Mouse (Mus musculus) thymus, postnatal 4 days (tissue): ENCODE measurements around the gene Ly6g6c.
A peak's percentile ranks its signal among the peaks of the same experiment; 100 is the strongest.
"Not testable (repeated sequence)": the region's sequence is repeated elsewhere in the genome, so short reads cannot be mapped to it uniquely, and the experiment has no call there.

Experiments
- DNase-seq: peaks from one replicate; pipeline ENCODE4 v3.0.0; 2021

The Ly6g6c gene

GRCm38 (mm10) chr17:35031880-35032279 lies 33.3 kb upstream of the Ly6g6c start:
- DNase-seq = no peak

- no peak for DNase-seq
These were observed 32.8 kb upstream of the Ly6g6c start for GRCm38 (mm10) chr17:35032323-35032870.

DNA sequence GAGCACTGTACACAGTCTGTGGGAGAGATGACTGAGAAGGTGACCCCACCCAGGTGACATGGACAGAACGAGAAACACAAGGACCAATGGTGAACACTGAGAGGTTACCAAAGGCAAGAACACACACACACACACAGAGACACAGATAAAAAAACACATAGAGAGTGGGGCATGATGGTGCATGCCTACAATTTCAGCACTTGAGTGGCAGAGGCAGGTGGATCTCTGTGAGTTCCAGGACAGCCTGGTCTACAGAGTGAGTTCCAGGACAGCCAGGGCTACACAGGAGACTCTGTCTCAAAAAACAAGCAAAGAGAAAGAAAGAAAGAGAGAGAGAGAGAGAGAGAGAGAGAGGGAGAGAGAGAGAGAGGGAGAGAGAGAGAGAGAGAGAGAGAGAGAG lies 31.5 kb upstream of the Ly6g6c start:
- DNase-seq = not testable (repeated sequence)

DNA sequence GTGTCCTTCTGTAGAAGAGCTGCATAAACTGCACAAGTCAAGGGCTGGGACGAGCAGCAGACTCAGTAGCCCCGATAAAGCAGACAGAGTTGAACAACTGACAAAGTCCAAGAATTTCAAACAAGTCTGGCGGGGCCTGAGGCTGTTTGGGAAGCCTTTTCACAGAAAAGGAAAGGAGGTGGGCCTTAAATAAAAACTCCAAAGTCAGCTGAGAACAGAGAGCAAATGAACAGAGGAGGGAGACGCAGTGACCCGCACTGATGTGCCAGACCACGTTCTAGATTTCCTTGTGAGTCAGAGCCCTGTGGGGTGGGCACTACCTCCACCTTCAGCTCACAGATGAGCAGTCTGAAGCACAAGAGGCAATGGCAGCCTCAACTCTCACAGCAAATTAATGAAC lies 30.3 kb upstream of the Ly6g6c start:
- no peak for DNase-seq

- DNase-seq = no peak
These were observed 25.9 kb upstream of the Ly6g6c start for GRCm38 (mm10) chr17:35039121-35039873.

GRCm38 (mm10) chr17:35043794-35044193 lies 21.4 kb upstream of the Ly6g6c start:
- DNase-seq = no peak

- DNase-seq = no peak
These were observed 20.0 kb upstream of the Ly6g6c start for GRCm38 (mm10) chr17:35044904-35045806.

GRCm38 (mm10) chr17:35045807-35046680 lies 19.1 kb upstream of the Ly6g6c start:
- peak; percentile 38 for DNase-seq

GRCm38 (mm10) chr17:35046681-35047455 lies 18.3 kb upstream of the Ly6g6c start, which contains the start of gene Msh5:
Msh5 (minus strand) TSS chr17:35046745.
- peak; percentile 98 for DNase-seq

- DNase-seq = no peak
These were observed 17.5 kb upstream of the Ly6g6c start for GRCm38 (mm10) chr17:35047688-35048087.

- DNase-seq = peak; percentile 58
These were observed 16.8 kb upstream of the Ly6g6c start for GRCm38 (mm10) chr17:35048149-35048931.

- peak; percentile 41 for DNase-seq
These were observed 16.2 kb upstream of the Ly6g6c start for GRCm38 (mm10) chr17:35048932-35049440.

DNA sequence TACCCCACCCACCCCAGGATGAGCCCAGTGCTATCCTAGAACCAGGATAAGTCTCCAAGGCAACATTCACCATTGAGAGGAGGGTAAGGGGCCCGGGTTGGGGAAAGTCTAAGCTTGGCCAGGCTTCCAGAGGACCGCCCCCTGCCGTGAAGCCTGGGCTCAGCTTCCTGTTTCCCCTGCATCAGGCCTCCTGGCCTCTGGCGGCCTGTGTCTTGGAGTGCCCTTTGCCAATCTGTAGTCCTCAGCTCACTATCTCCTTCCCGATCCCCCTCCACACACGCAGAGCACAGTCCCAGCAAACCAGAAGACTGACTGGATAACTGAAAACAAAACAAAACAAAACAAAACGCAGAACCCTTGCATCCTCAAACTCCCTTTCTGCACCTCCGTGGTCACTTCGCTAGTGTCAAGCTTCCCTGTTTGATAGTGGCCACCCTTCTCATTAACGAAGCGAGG lies 15.6 kb upstream of the Ly6g6c start, which contains the start of gene Clic1:
Clic1 (plus strand) TSS at position 406 of the 456 bp plus-strand sequence.
- DNase-seq = peak; percentile 83

GRCm38 (mm10) chr17:35050126-35050750 lies 14.9 kb upstream of the Ly6g6c start:
- DNase-seq = peak; percentile 86

DNA sequence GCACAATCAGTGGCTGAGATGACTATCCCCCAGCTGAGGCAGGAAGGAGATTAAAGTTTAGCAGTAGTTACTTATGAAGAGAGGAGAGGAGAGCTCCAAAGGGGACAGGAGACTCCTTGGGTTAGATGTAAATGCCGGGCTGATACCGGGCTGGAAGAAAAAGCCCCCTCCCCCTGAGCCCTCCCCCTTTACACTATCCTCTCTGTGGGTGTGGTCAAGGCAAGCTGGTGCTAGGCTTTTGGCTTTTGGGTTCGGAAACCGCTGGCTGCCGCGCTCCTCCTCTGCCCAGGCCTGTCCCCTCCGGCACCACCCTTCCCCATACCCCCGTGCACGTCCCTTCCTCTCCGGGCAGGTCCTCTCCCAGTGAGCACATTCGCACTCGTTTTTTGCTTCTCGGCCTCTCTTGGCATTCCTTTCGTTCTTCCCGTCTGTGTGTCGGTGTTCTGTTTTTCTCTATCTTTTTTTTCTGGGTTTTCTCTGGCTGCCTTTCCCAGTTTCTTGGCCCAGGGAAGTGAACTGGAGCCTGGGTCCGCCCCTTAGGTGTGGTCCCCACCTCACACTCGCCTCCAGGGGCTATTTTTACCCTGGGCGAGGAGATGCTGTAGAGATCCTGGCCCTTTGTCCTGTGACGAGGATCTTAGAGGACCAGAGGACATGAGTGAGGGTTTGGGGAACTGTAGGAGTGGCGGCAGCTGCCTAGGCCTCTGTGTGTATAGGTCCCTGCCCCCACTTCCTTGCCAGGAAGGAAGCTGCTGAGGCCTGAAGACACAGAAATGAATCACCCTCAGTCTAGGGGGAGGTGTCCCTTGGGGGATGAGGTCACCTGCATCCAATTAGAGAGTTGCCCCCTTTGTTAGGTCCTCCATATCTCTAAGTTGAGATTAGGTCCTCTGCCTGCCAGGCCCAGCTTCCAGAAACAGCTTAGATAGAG lies 13.8 kb upstream of the Ly6g6c start:
- DNase-seq = peak; percentile 73

GRCm38 (mm10) chr17:35052271-35052798 lies 12.9 kb upstream of the Ly6g6c start:
- DNase-seq = no peak

DNA sequence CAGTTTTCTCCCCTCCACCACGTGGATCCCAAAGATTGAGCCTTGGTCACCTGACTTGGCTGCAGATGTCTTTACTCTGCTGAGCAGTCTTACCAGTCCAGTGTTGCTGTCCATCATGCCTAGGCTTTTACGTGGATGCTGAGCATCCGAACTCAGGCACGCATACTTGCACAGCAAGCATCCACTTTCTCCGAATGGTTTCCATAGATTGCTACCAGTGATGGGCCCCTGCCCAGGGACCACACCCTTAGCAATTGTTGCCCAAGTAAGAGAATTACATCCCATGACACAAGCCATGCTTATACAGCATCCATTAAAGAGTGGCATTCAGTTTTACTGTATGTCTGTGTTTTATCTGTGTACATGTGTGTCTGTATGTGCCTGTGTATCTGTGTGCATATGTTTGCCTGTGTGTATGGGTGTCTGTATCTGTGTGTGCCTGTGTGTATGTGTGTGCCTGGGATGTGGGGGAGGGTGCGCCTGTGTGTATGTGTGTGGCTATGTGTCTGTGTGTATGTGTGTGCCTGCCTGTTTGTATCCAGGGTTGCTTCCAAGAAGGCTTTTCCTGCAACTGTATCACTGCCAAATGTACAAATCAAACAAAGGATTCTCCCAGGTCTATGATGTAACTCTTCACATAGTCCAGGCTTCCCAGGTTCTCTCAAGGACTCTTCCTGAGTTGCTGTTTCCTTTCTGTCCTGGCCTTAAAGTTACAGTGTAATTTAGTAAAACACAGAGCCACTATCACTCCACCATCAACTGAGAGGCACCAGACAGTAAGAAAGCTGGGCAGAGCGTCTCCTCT lies 9.3 kb upstream of the Ly6g6c start:
- DNase-seq = no peak

- no peak for DNase-seq
These were observed 8.1 kb upstream of the Ly6g6c start for GRCm38 (mm10) chr17:35057090-35057489.
